Mouse (Mus musculus) liver, embryonic 12.5 days (tissue): ENCODE measurements at regions not wholly inside any gene's neighbourhood (a gene's known extent, or its start where the extent isn't known, plus 50 kb on each side); places are given as distances from the start of the nearest gene placed in this dataset.

Experiments used
- ATAC-seq: fragments of 200-750 bp; cut with Nextera tagmentation; 2 replicates; pipeline ENCODE4 v1.8.0; 2017; ENCODE audit warnings: moderate number of reproducible peaks, mild to moderate bottlenecking, moderate library complexity
- H3K27ac ChIP-seq: fragments of 300-500 bp; sonication (generic); 2 replicates; pipeline ENCODE4 v1.5.1; 2016; ENCODE audit warnings: mild to moderate bottlenecking
- H3K27me3 ChIP-seq: fragments of 300-500 bp; sonication (generic); replicated peaks from 2 replicates; pipeline ENCODE4 v1.6.1; 2016; ENCODE audit warnings: mild to moderate bottlenecking, moderate library complexity
- H3K36me3 ChIP-seq: fragments of 300-500 bp; sonication (generic); 2 replicates; pipeline ENCODE4 v1.6.1; 2016; ENCODE audit warnings: mild to moderate bottlenecking, moderate library complexity
- H3K4me1 ChIP-seq: fragments of 300-500 bp; sonication (generic); 2 replicates; pipeline ENCODE4 v1.6.1; 2016
- H3K4me2 ChIP-seq: fragments of 300-500 bp; sonication (generic); 2 replicates; pipeline ENCODE4 v1.6.1; 2016; ENCODE audit warnings: mild to moderate bottlenecking, moderate library complexity
- H3K4me3 ChIP-seq: fragments of 300-500 bp; sonication (generic); 2 replicates; pipeline ENCODE4 v1.5.1; 2016; ENCODE audit warnings: mild to moderate bottlenecking, moderate library complexity
- H3K9ac ChIP-seq: fragments of 300-500 bp; sonication (generic); 2 replicates; pipeline ENCODE4 v1.6.1; 2016; ENCODE audit warnings: mild to moderate bottlenecking, moderate library complexity
- H3K9me3 ChIP-seq: fragments of 300-500 bp; sonication (generic); replicated peaks from 2 replicates; pipeline ENCODE4 v1.6.1; 2016; ENCODE audit warnings: mild to moderate bottlenecking, moderate library complexity
- WGBS: fragments of 180-500 bp; shearing (Covaris S2); methylation state at CpG from one replicate; pipeline ENCODE4 v1.1.7; 2016; ENCODE audit not compliant: insufficient replicate concordance; 5-methylcytosine and 5-hydroxymethylcytosine counted together

- 75% methylated on average over 17 of the region's 17 CpGs for WGBS
- Histone ChIP-seq H3K4me1 (peaks cover 20% of the 10 kb centered on the region), H3K27ac (no peak overlapping the region), H3K9ac (no peak overlapping the region), H3K4me2 (no peak overlapping the region), H3K9me3 (no peaks in the 10 kb centered on the region), H3K27me3 (no peaks in the 10 kb centered on the region), H3K4me3 (no peak overlapping the region), H3K36me3 (no peaks in the 10 kb centered on the region)
- no peak for ATAC-seq
Observed at GRCm38 (mm10) chr1:60625698-60626486, 59.0 kb upstream of the Raph1 start.

DNA sequence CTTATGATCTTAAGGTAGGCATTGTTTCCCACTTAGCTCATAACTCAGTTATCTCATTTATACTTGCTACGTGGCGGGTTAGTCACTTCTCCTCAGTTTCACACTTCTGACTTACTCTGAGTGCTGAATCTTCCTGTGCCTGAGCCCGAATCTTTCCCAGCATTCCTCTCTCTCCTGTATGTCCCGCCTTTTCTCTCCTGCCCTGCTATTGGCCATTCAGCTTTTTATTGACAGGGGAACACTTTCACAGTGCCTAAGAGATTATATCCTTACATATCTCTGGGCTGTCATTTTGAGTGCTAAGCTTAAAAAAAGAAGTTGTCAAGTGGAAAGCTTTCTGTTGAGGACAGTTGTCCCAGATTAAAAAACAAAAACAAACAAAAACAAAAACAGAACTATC lies 57.3 kb upstream of the Raph1 start:
- no peaks in the 10 kb centered on the region for H3K27me3 ChIP-seq
- no peak overlapping the region for H3K4me2 ChIP-seq
- no peak overlapping the region for H3K4me3 ChIP-seq
- no peak overlapping the region for H3K9ac ChIP-seq
- WGBS: 65% methylated on average over 4 of the region's 4 CpGs
- H3K36me3 ChIP-seq: no peaks in the 10 kb centered on the region
- no peak for ATAC-seq
- H3K4me1 ChIP-seq: peaks cover 20% of the 10 kb centered on the region
- H3K9me3 ChIP-seq: no peaks in the 10 kb centered on the region
- no peak overlapping the region for H3K27ac ChIP-seq

DNA sequence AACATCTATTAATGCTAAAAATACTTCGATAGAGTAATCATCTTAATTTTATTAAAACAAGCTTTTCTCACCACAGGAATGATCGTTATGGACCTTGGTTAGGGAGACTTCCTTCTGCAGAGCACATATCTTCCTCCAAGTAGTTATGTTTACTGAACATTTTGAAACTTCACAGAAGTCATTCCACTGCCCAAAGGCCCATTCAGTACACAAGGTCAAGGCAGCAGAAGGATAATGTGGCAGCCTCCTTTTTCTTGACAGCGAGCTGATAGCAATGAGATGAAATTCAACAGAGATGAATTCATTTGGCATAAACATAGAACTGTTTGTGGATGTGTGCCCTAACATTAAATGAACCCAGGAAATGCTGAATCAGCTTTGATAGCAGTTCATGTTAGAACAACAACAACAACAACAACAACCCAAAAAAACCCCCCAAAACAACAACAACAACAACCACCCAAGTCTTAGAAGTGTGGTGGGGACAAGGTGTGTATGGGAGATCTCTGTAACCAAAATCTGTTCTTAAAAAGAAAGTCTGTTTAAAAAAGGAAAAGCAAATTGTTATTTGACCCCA lies 56.6 kb upstream of the Raph1 start:
- H3K27ac ChIP-seq: no peak overlapping the region
- H3K36me3 ChIP-seq: no peaks in the 10 kb centered on the region
- H3K4me2 ChIP-seq: no peak overlapping the region
- H3K27me3 ChIP-seq: no peaks in the 10 kb centered on the region
- no peaks in the 10 kb centered on the region for H3K9me3 ChIP-seq
- 60% methylated on average over 3 of the region's 3 CpGs for WGBS
- no peak overlapping the region for H3K4me3 ChIP-seq
- H3K4me1 ChIP-seq: peaks cover 16% of the 10 kb centered on the region
- no peak for ATAC-seq
- no peak overlapping the region for H3K9ac ChIP-seq

- Histone ChIP-seq H3K36me3 (no peaks in the 10 kb centered on the region), H3K9me3 (no peaks in the 10 kb centered on the region), H3K27ac (no peak overlapping the region), H3K4me1 (no peaks in the 10 kb centered on the region), H3K27me3 (no peaks in the 10 kb centered on the region), H3K4me2 (no peak overlapping the region), H3K9ac (no peak overlapping the region), H3K4me3 (no peak overlapping the region)
- 59% methylated on average over 3 of the region's 3 CpGs for WGBS
- ATAC-seq: no peak
Observed at GRCm38 (mm10) chr1:60621770-60622169, 54.9 kb upstream of the Raph1 start.

DNA sequence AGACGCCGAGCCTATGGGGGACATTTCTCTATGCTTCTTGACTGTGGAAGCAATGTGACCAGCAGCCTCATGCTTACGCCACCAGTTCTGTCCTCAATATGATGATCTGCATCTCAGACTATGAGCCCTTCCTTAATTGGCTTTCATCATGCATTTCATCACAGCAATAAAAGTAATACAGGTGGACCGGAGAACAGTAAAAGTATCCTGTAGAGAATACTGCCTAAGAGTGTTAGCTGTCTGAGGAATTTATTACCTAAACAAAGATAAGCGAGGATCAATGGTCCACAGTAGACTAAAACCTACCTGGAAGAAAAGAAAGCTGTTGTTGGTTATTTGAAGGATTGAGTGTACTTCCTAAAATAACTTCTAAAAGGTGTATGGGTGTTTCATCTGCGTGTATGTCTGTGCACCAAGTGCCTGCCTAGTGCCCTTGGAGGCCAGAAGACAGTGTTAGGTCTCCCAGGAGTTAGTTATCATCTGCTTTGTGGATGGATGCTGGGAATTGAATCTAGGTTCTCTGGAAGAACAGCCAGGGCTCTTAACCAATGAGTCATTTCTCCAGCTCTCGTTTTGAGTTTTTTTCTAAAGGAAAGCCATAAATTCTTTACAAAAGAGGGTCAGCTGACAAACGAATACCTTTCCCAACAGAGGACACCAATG lies 54.3 kb upstream of the Raph1 start:
- no peak overlapping the region for H3K27ac ChIP-seq

GRCm38 (mm10) chr1:60618389-60618788 lies 51.5 kb upstream of the Raph1 start:
- no peak overlapping the region for H3K4me3 ChIP-seq
- H3K27me3 ChIP-seq: no peaks in the 10 kb centered on the region
- no peak for ATAC-seq
- H3K9me3 ChIP-seq: no peaks in the 10 kb centered on the region
- no peaks in the 10 kb centered on the region for H3K4me1 ChIP-seq
- H3K4me2 ChIP-seq: no peak overlapping the region
- H3K9ac ChIP-seq: no peak overlapping the region
- H3K36me3 ChIP-seq: no peaks in the 10 kb centered on the region
- WGBS: 68% methylated on average over 1 of the region's 1 CpGs
- no peak overlapping the region for H3K27ac ChIP-seq

More for the DNA sequence above, 54.3 kb upstream of the Raph1 start:
- Histone ChIP-seq H3K36me3 (no peaks in the 10 kb centered on the region), H3K4me3 (no peak overlapping the region), H3K9me3 (no peaks in the 10 kb centered on the region), H3K4me2 (no peak overlapping the region), H3K9ac (no peak overlapping the region), H3K27me3 (no peaks in the 10 kb centered on the region), H3K4me1 (no peaks in the 10 kb centered on the region)
- no peak for ATAC-seq
- WGBS: 69% methylated on average over 8 of the region's 8 CpGs

DNA sequence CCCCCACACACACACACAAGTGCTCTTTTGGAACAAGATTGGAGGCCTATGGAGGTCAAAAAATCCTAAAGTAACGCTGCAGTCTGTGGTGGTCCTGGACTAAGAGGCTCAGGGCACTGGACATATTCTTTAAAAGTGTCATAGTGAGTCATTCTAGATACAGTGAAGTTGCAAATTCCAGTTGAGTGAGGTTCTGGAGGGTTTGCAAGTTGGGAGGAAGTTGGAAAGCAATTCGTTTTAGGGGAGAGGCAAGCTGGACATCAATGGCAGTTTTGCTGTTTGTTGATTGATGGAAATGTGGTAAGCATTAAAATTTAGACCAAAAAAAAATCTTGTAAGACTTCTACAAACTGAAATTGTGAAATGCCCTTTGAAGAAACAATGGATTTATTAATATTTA lies 50.0 kb upstream of the Raph1 start:
- Histone ChIP-seq H3K4me1 (no peaks in the 10 kb centered on the region), H3K9me3 (no peaks in the 10 kb centered on the region), H3K4me2 (no peak overlapping the region), H3K27me3 (no peaks in the 10 kb centered on the region), H3K27ac (no peak overlapping the region), H3K4me3 (no peak overlapping the region), H3K36me3 (no peaks in the 10 kb centered on the region), H3K9ac (no peak overlapping the region)
- WGBS: 59% methylated on average over 2 of the region's 2 CpGs
- ATAC-seq: no peak
